Mouse (Mus musculus) left cerebral cortex, postnatal 36 days (tissue): ENCODE results near the gene Amot. TPM values are rescaled to one million over a fixed set of nuclear protein-coding genes. Genes with fewer than 3 reads are reported as not detected.

Experiments used
- DNase-seq, 2 experiments: peaks; one replicate each; pipeline ENCODE4 v3.0.0; 2021 to 2022; ENCODE audit warnings: low spot score in 2 of 2, mixed read lengths in 1 of 2
- intact Hi-C: fragments of 180-260 bp; cut with DNase I; formaldehyde crosslinking; loops from one replicate; pipeline ENCODE4 v1.15.1; 2025
- total RNA-seq, 2 experiments: library from RNA; stranded (reverse); gene quantifications; 2 replicates each; pipeline ENCODE4 v1.2.3; 2021

Gene Amot
- total RNA-seq: 10 to 100 TPM; 18.8 to 28.0 TPM

GRCm38 (mm10) chrX:145504717-145505415 lies at the start of gene Amot:
TSS of gene Amot (minus strand) at chrX:145505181.
- DNase-seq: peak; percentile 64 to 65
- intact Hi-C loops: no loop called here

DNA sequence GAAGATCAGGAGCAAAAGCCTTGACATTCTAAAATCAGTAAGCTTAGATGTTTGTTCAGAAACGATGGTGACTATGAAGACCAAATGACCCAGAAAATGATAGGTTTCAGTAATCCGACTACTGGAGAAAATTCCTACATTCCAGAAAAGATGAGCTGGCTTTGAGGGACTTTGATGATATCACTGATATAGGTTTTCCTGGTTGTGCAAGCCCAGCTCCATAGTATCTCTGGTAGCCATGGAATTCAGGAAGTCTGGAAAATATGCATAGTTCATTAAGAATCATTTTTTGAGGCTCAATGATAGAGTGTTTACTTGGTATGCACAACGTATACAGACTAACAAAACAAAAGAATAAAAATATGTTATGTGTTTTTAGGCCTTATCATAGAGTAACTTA lies 40.1 kb upstream of the Amot start:
- intact Hi-C loops: loop anchor here (10.0 kb wide), 1 partner anchor 1420 kb away; the partner anchor contains the start of gene Htr2c

DNA sequence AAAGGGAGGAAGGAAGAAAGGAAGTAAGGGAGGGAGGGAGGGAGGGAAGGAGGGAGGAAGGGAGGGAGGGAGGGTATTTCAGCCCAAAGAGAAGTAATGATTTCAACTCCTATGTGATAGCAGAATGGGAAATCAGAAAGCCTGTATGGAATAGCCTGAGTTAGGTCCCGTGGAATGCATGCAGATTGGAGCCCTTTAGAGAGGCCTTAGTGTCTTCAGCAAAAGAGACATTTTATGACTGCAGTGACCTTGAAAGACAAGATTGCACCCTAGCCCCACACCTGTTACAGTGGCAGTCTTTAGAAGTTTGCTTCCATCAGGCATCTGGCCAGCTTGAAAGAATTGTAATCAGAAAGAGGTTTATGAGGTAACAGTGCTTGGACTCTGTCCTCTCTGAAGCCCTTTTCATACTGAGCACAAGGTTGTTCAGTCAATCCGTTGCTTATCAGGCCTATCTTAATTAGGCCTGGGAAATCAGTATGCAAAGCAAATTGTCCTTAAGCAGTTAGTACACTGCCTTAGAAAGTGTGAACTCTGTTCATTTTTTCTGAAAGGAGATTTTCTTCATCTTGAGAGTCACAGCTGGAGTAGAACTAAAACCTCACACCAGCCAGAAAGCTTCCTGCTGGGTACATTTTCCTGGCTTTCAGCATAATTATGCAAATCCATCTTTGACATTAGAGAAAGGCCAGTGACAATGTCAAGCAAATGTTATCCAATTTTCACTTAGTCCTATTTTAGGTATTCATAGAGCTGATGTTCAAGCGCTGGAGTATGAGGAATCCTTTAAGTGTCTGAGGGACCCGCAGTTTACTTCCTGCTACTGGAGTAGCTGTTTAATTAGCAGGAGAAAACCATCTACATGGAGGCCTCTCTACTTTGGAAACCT lies 38.9 kb upstream of the Amot start:
- DNase-seq: no peak
- intact Hi-C loops: loop anchor here (10.0 kb wide), 1 partner anchor 1421 kb away; the partner anchor contains the start of gene Htr2c

More for the DNA sequence above, 40.1 kb upstream of the Amot start:
- DNase-seq: no peak

GRCm38 (mm10) chrX:145541050-145541449 lies 36.1 kb upstream of the Amot start:
- intact Hi-C loops: loop anchor here (10.0 kb wide), 1 partner anchor 1424 kb away; the partner anchor contains the start of gene Htr2c
- DNase-seq: no peak

DNA sequence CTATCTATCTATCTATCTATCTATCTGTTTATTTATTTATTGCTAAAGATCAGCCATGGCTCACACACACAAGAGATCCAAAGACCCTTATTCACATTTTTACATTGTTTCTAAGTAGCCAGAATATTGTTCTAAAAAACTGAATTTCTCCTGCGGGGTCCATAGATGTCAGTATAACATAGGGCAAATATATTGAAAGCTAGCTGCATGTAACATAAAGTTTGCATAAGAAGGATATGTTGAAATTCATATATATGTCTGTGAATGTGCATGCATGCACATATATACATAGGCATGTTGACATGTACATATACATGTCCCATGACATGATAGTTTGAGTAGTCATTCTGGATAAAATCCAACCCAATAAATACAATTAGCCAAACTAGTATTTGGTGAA lies 35.3 kb upstream of the Amot start:
- intact Hi-C loops: loop anchor here (10.0 kb wide), 1 partner anchor 1424 kb away; the partner anchor contains the start of gene Htr2c
- DNase-seq: no peak

- DNase-seq: no peak
- intact Hi-C loops: no loop called here
These were observed 24.6 kb upstream of the Amot start for GRCm38 (mm10) chrX:145529602-145530001.

DNA sequence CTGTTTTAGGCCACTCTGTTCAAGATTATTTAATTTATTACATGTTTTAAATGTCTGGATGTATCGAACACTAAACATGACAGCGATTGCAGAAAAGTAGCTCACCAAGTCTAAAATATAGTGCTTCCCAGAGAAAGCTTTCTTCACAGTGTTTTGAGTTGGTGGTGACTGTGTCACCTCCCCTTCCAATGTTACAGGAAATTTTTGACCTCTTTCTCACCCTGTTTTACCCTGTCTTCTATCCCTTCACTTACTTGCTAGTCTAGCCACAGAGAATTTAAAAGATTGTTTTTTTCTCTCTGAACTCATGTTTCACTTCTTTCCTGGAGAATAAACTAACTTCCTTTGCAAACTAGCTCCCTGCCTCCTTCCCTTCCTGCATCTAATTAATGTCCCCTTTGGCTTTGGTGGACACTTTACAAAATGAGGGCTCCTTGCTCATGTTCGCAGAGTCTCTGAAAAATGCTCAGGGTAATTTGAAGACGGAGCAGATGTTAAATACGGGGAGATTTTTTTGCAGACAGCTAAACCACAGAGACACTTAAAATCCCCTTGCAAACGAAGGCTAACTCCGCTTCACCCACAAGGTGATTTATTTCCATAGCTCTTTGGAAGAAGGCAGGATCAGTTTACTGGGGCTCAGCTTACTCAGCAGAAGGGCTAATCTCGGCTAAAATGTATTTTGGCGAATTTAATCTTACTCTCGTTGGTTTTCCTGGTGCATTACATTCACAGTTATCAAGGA lies 11.5 kb upstream of the Amot start:
- DNase-seq: no peak
- intact Hi-C loops: no loop called here

DNA sequence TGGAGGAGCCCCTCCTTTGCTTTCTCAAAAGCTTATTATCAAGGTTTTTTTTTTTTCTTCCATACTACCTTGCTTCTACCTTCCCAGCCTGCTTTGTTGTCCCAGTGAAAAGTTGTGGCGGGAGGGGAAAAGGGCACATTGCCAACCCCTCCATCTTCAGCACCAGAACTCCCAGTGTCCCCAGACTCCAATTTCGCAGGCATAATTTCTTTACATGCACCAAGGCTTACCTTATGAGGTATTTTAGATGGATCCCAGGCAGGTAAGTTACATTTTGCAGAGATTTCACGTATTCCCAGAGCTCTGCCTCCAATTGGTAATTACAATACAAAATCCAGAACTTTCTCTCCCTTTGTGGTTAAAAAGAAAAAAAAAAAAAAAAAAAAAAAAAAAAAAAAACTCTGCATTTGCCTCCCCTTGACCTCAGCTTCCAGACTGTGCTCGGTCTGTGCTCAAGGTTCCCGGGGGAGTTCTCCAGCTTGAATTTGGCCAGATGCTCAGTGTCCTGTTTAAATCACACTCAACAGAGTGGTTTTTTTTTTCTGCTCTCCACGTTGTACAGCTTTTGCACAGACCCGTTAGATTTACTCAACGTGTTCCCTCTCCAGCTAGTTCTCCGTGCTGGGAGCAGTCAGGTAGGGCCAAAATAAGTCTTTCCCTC lies 10.6 kb upstream of the Amot start:
- intact Hi-C loops: no loop called here
- DNase-seq: no peak

GRCm38 (mm10) chrX:145510675-145511074 lies 5.7 kb upstream of the Amot start:
- no peak for DNase-seq
- intact Hi-C loops: no loop called here

GRCm38 (mm10) chrX:145505457-145506201 lies 648 bp upstream of the Amot start:
- peak in 1 of 2 experiments; percentile 23 for DNase-seq
- intact Hi-C loops: no loop called here

- intact Hi-C loops: no loop called here
- DNase-seq: no peak
These were observed 3.2 kb downstream of the Amot start for GRCm38 (mm10) chrX:145501666-145502355.

GRCm38 (mm10) chrX:145499101-145499500 lies 5.9 kb downstream of the Amot start:
- no peak for DNase-seq
- intact Hi-C loops: no loop called here

DNA sequence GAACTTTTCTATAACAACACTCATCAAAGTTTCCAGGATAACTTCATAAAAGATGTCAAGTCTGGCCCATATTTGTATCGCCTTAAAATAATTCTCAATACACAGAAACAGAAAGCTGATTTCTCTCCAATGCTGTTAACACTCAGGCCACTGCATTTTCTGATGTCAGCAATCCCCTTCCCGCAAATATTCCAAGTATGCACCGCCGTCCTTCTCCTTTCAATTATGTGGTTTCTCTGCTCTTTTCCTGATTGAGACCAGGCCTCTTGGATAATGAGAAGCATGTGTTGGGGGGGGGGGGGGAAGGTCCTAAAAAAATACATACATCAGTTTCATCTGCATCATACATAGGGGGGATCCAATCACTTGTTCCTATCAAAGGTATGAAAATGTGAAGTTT lies 6.3 kb downstream of the Amot start:
- intact Hi-C loops: no loop called here
- no peak for DNase-seq

GRCm38 (mm10) chrX:145497486-145497885 lies 7.5 kb downstream of the Amot start:
- no peak for DNase-seq
- intact Hi-C loops: no loop called here

DNA sequence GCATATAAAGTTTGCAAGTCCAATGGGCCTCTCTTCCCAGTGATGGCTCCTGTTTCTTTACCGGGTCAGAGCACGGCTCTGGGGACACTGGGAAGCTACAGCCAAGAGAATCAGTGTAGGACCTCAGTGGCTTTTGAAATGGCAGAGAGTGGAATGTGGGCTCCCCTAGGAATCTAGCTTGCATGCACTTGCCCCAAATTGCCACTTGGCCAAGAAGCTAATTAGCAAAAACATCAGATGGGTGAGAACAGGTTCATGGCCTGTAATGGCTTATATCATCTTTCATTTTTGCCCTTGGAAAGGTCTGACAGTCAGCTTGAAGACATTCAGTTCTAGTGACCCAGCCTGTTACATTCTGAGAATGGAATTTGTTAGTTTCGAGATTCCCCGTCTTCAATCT lies 9.6 kb downstream of the Amot start:
- intact Hi-C loops: no loop called here
- no peak for DNase-seq

DNA sequence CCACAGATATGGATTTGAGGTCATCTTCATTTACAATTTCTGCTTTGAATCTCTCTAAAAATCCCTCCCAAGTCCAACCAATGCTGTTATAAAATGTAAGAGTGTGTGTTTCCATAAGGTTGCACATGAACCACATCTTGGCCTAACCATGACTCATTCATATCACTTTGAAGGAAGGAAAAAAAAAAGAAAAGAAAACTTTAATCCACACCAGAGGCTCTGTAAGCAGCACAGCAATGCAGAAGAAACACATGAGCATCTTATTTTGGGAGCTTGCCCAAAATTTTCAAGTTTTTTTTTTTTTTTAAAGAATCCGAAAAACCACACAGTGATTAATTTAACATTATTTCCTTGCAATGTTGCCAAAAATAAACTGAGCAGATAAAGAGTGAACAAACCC lies 14.2 kb downstream of the Amot start:
- DNase-seq: no peak
- intact Hi-C loops: no loop called here

GRCm38 (mm10) chrX:145490417-145490816 lies 14.6 kb downstream of the Amot start:
- no peak for DNase-seq
- intact Hi-C loops: no loop called here

- no peak for DNase-seq
- intact Hi-C loops: no loop called here
These were observed 15.0 kb downstream of the Amot start for GRCm38 (mm10) chrX:145489950-145490349.
